Mouse (Mus musculus): Measurements from ENCODE around the gene Coa3. TPM values are rescaled to one million over a fixed set of nuclear protein-coding genes. Genes with fewer than 3 reads are reported as not detected.

Coa3 gene
- total RNA-seq (2023), result 10 to 100 TPM; 38.7 to 39.1 TPM

GRCm38 (mm10) chr11:101278223-101279192 lies at the start of gene Coa3, which contains the start of gene Cntd1:
Gene Coa3, minus strand, starts transcription at chr11:101279114.
Gene Cntd1, plus strand, starts transcription at chr11:101279012.

DNA sequence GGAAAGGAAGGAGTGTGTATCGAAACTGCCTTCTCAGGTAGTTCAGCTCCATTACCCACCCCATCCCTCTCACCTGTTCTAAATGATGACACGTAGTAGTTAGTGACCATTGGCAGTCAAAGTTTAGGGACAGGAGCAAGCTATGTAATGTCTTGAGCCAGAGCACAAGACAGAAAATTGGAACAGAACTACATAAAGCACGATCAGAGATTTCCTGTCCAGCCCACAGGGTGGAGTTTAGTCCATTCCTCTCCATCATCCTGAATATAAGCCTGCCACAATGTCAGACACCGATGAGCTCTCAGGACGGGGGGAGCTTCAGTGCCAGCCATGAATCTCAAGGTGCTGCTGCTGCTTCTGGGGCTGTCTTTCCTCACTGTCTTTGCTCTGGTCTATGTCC lies 45.8 kb upstream of the Coa3 start, which contains the start of gene Aoc2:
Gene Aoc2 (plus strand): TSS at position 301 of the 400 bp plus-strand sequence.

DNA sequence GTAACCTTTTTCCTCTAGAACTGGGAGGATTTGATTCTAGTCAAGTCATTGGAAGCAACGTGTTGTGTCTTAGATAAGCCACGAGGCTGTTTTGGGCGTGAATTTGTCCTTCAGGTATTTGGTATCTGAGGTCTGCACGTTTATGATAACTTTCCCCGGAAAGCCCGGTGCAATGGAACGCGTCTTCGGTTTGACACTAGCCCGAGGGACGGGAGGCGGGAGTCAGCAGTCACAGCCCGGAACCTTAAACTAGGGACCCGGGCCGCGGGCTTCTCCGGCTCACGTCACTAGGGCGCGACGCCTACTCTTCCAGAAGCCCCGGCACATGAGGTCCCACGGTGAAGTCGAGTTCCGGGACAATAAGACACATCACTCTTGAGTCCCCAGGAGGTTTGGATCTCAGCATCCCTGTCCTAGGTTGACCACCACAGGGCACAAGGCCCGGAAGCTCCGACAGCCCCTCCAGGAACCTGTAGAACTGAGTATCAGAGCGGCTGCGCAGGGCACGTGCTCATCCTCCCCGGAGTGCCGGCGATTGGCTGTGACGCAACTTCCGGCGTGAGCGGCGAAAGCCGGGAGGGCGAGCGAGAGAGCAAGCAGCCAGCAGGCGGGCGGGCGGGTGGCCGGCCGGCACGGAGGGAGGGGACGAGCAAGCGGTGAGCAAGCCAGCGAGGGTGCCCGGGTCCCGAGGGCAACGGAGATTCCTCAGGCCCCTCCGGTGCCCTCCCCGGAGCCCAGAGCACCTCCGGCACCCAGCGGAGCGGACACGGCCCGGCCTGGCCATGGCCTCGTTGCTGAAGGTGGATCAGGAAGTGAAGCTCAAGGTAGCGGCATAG lies 37.0 kb upstream of the Coa3 start, which contains the start of gene Psme3:
Gene Psme3 (plus strand): TSS at position 549 of the 836 bp plus-strand sequence.

GRCm38 (mm10) chr11:101302004-101302798 lies 23.3 kb upstream of the Coa3 start, which contains the start of gene Becn1:
Gene Becn1, minus strand, starts transcription at chr11:101302286.

GRCm38 (mm10) chr11:101259948-101260825 lies 18.7 kb downstream of the Coa3 start, which contains the start of gene Wnk4:
Gene Wnk4, plus strand, starts transcription at chr11:101260567.

GRCm38 (mm10) chr11:101253613-101254389 lies 25.1 kb downstream of the Coa3 start, which contains the start of gene Vps25:
Gene Vps25, plus strand, starts transcription at chr11:101253707.

DNA sequence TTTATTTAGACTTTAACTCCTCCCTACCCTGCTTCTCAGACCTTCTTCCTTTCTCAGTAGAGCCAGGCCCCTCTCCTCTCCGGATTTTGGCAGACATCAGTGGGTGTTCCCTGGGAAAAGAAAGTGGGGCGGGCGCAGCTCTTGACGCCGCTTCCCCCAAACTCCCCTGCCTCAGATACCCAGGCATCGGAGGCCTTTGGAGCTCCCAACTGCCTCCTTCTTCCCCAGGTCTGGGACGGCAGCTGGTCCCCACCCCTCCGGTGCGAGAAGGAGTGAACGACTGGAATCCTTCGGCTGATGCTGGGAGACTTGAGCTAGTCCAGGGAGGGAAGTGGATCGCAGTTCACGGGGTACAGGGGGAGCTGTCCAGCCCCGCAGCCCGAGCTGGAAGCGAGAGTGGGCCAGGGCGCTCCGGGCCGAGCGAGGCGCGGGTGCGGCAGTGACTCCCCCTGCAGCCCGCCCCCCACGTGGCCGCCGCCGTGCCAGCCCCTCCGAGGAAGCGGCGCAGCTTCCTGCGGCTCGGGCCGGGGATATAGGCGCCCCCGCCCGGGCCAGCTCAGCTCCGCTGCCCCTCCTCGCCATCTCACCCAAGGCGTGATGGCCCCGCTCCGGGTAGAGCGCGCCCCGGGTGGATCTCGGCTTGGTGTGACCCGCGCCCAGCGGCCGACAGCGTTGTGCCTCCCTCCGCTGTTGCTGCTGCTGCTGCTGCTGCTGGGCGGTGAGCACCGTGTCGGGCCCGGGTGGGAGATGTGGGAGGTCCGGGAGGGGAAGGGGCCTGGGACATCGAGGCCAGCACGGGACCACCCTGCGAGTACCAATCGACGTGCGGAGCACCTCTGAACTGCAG lies 32.8 kb downstream of the Coa3 start, which contains the start of gene Ramp2:
Gene Ramp2 (plus strand): TSS at position 174 of the 847 bp plus-strand sequence.

Other genes with a start within 250 kb of the Coa3 start
- gene Naglu, start 209.1 kb downstream of the Coa3 start, total RNA-seq (2023), result 10 to 100 TPM in 1 of 2 experiments, 1 to 10 TPM in 1; 8.9 to 17.3 TPM
- 1 to 10 TPM; 1.3 to 1.7 TPM for gene Hsd17b1, start 200.7 kb downstream of the Coa3 start, total RNA-seq (2023)
- gene Coasy, start 196.5 kb downstream of the Coa3 start, total RNA-seq (2023), result 10 to 100 TPM; 12.7 to 17.8 TPM
- 10 to 100 TPM; 37.2 to 41.9 TPM for gene Mlx, start 191.8 kb downstream of the Coa3 start, total RNA-seq (2023)
- 1 to 10 TPM; 2.7 to 4.0 TPM for gene Psmc3ip, start 183.7 kb downstream of the Coa3 start, total RNA-seq (2023)
- 10 to 100 TPM; 80.7 to 89.4 TPM for gene Retreg3, start 159.2 kb downstream of the Coa3 start, total RNA-seq (2023)
- 10 to 100 TPM; 16.2 to 19.9 TPM for gene Tubg1, start 159.2 kb downstream of the Coa3 start, total RNA-seq (2023)
- 1 to 10 TPM; 2.3 to 2.7 TPM for gene Tubg2, start 123.2 kb downstream of the Coa3 start, total RNA-seq (2023)
- gene Cntnap1, start 108.6 kb downstream of the Coa3 start, total RNA-seq (2023), result under 1 TPM; 0.24 to 0.44 TPM
- 1 to 10 TPM in 1 of 2 experiments, under 1 TPM in 1; 0.73 to 1.1 TPM for gene Plekhh3, start 107.8 kb downstream of the Coa3 start, total RNA-seq (2023)
- gene Ccr10, start 103.7 kb downstream of the Coa3 start, total RNA-seq (2023), result 1 to 10 TPM in 1 of 2 experiments, under 1 TPM in 1; 0.44 to 1.5 TPM
- gene Ezh1, start 52.7 kb downstream of the Coa3 start, total RNA-seq (2023), result 10 to 100 TPM; 89.4 to 98.1 TPM
- gene Ramp2, start 33.1 kb downstream of the Coa3 start, total RNA-seq (2023), result not detected
- 10 to 100 TPM; 62.5 to 71.6 TPM for gene Vps25, start 25.4 kb downstream of the Coa3 start, total RNA-seq (2023)
- 1 to 10 TPM; 1.2 to 1.8 TPM for gene Wnk4, start 18.5 kb downstream of the Coa3 start, total RNA-seq (2023)
- gene Cntd1, start 102 bp downstream of the Coa3 start, total RNA-seq (2023), result not detected
- 100 to 1,000 TPM; 207 to 215 TPM for gene Becn1, start 23.2 kb upstream of the Coa3 start, total RNA-seq (2023)
- gene Psme3, start 37.1 kb upstream of the Coa3 start, total RNA-seq (2023), result 100 to 1,000 TPM; 126 to 147 TPM
- gene Aoc2, start 45.9 kb upstream of the Coa3 start, total RNA-seq (2023), result 10 to 100 TPM; 23.2 to 25.3 TPM
- gene Aoc3, start 51.5 kb upstream of the Coa3 start, total RNA-seq (2023), result 1 to 10 TPM in 1 of 2 experiments, under 1 TPM in 1; 0.73 to 1.1 TPM
- not detected for gene G6pc, start 88.4 kb upstream of the Coa3 start, total RNA-seq (2023)
- gene Aarsd1, start 138.5 kb upstream of the Coa3 start, total RNA-seq (2023), result 10 to 100 TPM; 23.3 to 30.8 TPM
- gene Gm27029, start 145.7 kb upstream of the Coa3 start, total RNA-seq (2023), result 1 to 10 TPM in 1 of 2 experiments, under 1 TPM in 1; 0.90 to 1.3 TPM
- 10 to 100 TPM; 25.2 to 27.6 TPM for gene Rundc1, start 146.0 kb upstream of the Coa3 start, total RNA-seq (2023)
- gene Ptges3l, start 146.2 kb upstream of the Coa3 start, total RNA-seq (2023), result 1 to 10 TPM; 5.3 to 8.5 TPM
- 100 to 1,000 TPM; 134 to 149 TPM for gene Rpl27, start 163.2 kb upstream of the Coa3 start, total RNA-seq (2023)
- gene Ifi35, start 169.3 kb upstream of the Coa3 start, total RNA-seq (2023), result 10 to 100 TPM; 69.1 to 70.5 TPM
- gene Rnd2, start 185.9 kb upstream of the Coa3 start, total RNA-seq (2023), result 1 to 10 TPM in 1 of 2 experiments, under 1 TPM in 1; 0.62 to 1.5 TPM
- gene Vat1, start 187.1 kb upstream of the Coa3 start, total RNA-seq (2023), result 10 to 100 TPM; 11.5 to 13.2 TPM

Measured in T-cell, adult 66 days (primary cell).